Mouse (Mus musculus) CD4-positive, CD25-positive, alpha-beta regulatory T cell (primary cell): ENCODE data around the gene Serpina3a. TPM values are rescaled to one million over a fixed set of nuclear protein-coding genes. Genes with fewer than 3 reads are reported as not detected.

Experiments used
- polyA plus RNA-seq: library from polyadenylated mRNA; unstranded; fragments of 100-300 nt; shearing (Covaris generic); gene quantifications from one replicate; pipeline ENCODE4 v1.2.1, GENCODE M21; 2017

The Serpina3a gene
- not detected for polyA plus RNA-seq

GRCm38 (mm10) chr12:104112333-104112732 is at the start of gene Serpina3a:
Gene Serpina3a (plus strand): TSS chr12:104112724.

GRCm38 (mm10) chr12:104100768-104101167 is 11.8 kb upstream of the Serpina3a start, which contains the start of gene Serpina5:
Gene Serpina5 (plus strand): TSS chr12:104101113.

GRCm38 (mm10) chr12:104127696-104128095 is 15.2 kb downstream of the Serpina3a start, which contains the start of gene Serpina3b:
Gene Serpina3b (plus strand): TSS chr12:104127996.

GRCm38 (mm10) chr12:104153656-104154055 is 41.1 kb downstream of the Serpina3a start, which contains the start of gene Serpina3c:
Gene Serpina3c (minus strand): TSS chr12:104153870.

Other genes with a start within 250 kb of the Serpina3a start
- gene Serpina1a, start 249.2 kb upstream of the Serpina3a start, polyA plus RNA-seq = not detected
- not detected for gene Serpina1c, start 207.8 kb upstream of the Serpina3a start, polyA plus RNA-seq
- gene Serpina1e, start 153.7 kb upstream of the Serpina3a start, polyA plus RNA-seq = not detected
- gene Serpina11, start 122.8 kb upstream of the Serpina3a start, polyA plus RNA-seq = not detected
- gene Serpina9, start 99.0 kb upstream of the Serpina3a start, polyA plus RNA-seq = 0.43 TPM
- not detected for gene Serpina12, start 68.3 kb upstream of the Serpina3a start, polyA plus RNA-seq
- not detected for gene Serpina5, start 11.6 kb upstream of the Serpina3a start, polyA plus RNA-seq
- not detected for gene Serpina3b, start 15.3 kb downstream of the Serpina3a start, polyA plus RNA-seq
- not detected for gene Serpina3c, start 41.1 kb downstream of the Serpina3a start, polyA plus RNA-seq
- 4.4 TPM for gene Serpina3f, start 101.8 kb downstream of the Serpina3a start, polyA plus RNA-seq
- gene Serpina3g, start 123.5 kb downstream of the Serpina3a start, polyA plus RNA-seq = 133 TPM
- not detected for gene Serpina3i, start 150.4 kb downstream of the Serpina3a start, polyA plus RNA-seq
- not detected for gene Serpina3j, start 201.8 kb downstream of the Serpina3a start, polyA plus RNA-seq
- gene Serpina3k, start 225.8 kb downstream of the Serpina3a start, polyA plus RNA-seq = not detected
- not detected for gene Serpina3m, start 225.8 kb downstream of the Serpina3a start, polyA plus RNA-seq